Comparison of ENCODE assay signal across 26 mouse cellular contexts in genomic region chr15:31436811-31437210, GRCm38 (mm10). TPM values are rescaled to one million over a fixed set of nuclear protein-coding genes. Genes with fewer than 3 reads are reported as not detected.
"Had no signal": no experiment of that assay in that cellular context is flagged by ENCODE, and none has a peak within 500 bp of the region (broad histone marks: within the 10 kb centered on the region; RNA-seq: fewer than 3 reads in every experiment).

No protein-coding gene starts in this region.

- DNase-seq: heart, adult 2 months; heart, postnatal 14 days; heart, postnatal 4 days; kidney, adult 11 months; kidney, adult 2 months; kidney, adult 9 months; kidney, postnatal 14 days; kidney, postnatal 36 days; layer of hippocampus, adult 9-11 months; layer of hippocampus, postnatal 36 days; liver; liver, embryonic 13.5 days; liver, postnatal 0 days had no signal

- H3K36me3 ChIP-seq: heart, embryonic 13.5 days; heart, embryonic 15.5 days; hindbrain, embryonic 13.5 days; hindbrain, embryonic 15.5 days; kidney, embryonic 15.5 days; limb, embryonic 10.5 days; limb, embryonic 12.5 days; liver, embryonic 13.5 days; liver, embryonic 15.5 days had no signal

- H3K4me1 ChIP-seq: heart, embryonic 15.5 days; hindbrain, embryonic 13.5 days; hindbrain, embryonic 15.5 days; kidney, embryonic 15.5 days; limb, embryonic 10.5 days; limb, embryonic 12.5 days; liver, embryonic 15.5 days had no signal

- H3K9ac ChIP-seq: heart, embryonic 13.5 days; heart, embryonic 15.5 days; hindbrain, embryonic 13.5 days; hindbrain, embryonic 15.5 days; kidney, embryonic 15.5 days; limb, embryonic 12.5 days; liver, embryonic 13.5 days; liver, embryonic 15.5 days; liver, postnatal 0 days had no signal

- H3K4me3 ChIP-seq: heart, adult 2 months; heart, embryonic 13.5 days; heart, embryonic 15.5 days; hindbrain, embryonic 13.5 days; hindbrain, embryonic 15.5 days; kidney, embryonic 15.5 days; limb, embryonic 10.5 days; limb, embryonic 12.5 days; liver, embryonic 13.5 days; liver, embryonic 15.5 days had no signal

- H3K9me3 ChIP-seq: heart, embryonic 13.5 days; heart, embryonic 15.5 days; hindbrain, embryonic 13.5 days; hindbrain, embryonic 15.5 days; kidney, embryonic 15.5 days; limb, embryonic 10.5 days; limb, embryonic 12.5 days; liver, embryonic 13.5 days; liver, embryonic 15.5 days had no signal

- H3K27ac ChIP-seq: heart, adult 2 months; heart, embryonic 13.5 days; heart, embryonic 15.5 days; hindbrain, embryonic 13.5 days; hindbrain, embryonic 15.5 days; hindbrain, postnatal 0 days; kidney, embryonic 15.5 days; kidney, postnatal 0 days; limb, embryonic 10.5 days; limb, embryonic 12.5 days; liver, embryonic 13.5 days; liver, embryonic 15.5 days had no signal

- H3K27me3 ChIP-seq: heart, embryonic 15.5 days; hindbrain, embryonic 13.5 days; hindbrain, embryonic 15.5 days; kidney, embryonic 15.5 days; limb, embryonic 12.5 days; liver, embryonic 13.5 days; liver, embryonic 15.5 days had no signal

- ATAC-seq: hindbrain, postnatal 0 days; intestine, embryonic 16.5 days; liver, postnatal 0 days had no signal

- H3K4me2 ChIP-seq: heart, embryonic 11.5 days; heart, embryonic 13.5 days; heart, embryonic 15.5 days; hindbrain, embryonic 13.5 days; hindbrain, embryonic 15.5 days; kidney, embryonic 15.5 days; limb, embryonic 12.5 days; liver, embryonic 11.5 days; liver, embryonic 13.5 days; liver, embryonic 15.5 days had no signal

RNA-seq across cellular contexts. Expression of gene Ropn1l, which starts 16.7 kb away (rescaled TPM):
- total RNA-seq: heart, adult 2 months had no signal
